Mouse (Mus musculus): Measurements from ENCODE around the gene Rbfox2.

- TF ChIP-seq POLR2A (IDR thresholded peaks at IDR 0.05; ENCODE audit: low read depth, low read length), result no peak
- no peak for TF ChIP-seq CTCF (conservative IDR thresholded peaks at IDR 0.05; ENCODE audit: insufficient read depth, insufficient read length, low read depth, low read length)
Measured at GRCm38 (mm10) chr15:77119666-77120065, 187.1 kb downstream of the Rbfox2 start.
